Mouse (Mus musculus) E14TG2a.4 (cell line): Measurements from ENCODE around the gene Hcar2.

ENCODE experiments used
- CTCF ChIP-seq: conservative IDR thresholded peaks from 2 replicates; pipeline ENCODE4 v1.5.1; 2014; ENCODE audit warnings: low read length
- POU5F1 ChIP-seq: IDR thresholded peaks from 2 replicates; pipeline ENCODE4 v1.6.1; 2014; ENCODE audit warnings: low read length, borderline replicate concordance

- TF ChIP-seq CTCF = no peak
- no peak for TF ChIP-seq POU5F1
Measured at GRCm38 (mm10) chr5:123879928-123880327, 14.6 kb upstream of the Hcar2 start, which contains the start of gene Hcar1.
